Mouse (Mus musculus) liver, postnatal 0 days (tissue): Measurements from ENCODE around the gene Tmem248.

Source experiments
- CTCF ChIP-seq: sonication (generic); IDR thresholded peaks from 2 replicates; pipeline ENCODE4 v1.5.1; 2016; ENCODE audit warnings: antibody characterized with exemption, low read depth
- EP300 ChIP-seq: IDR thresholded peaks from 2 replicates; pipeline ENCODE4 v1.6.1; 2016; ENCODE audit warnings: antibody characterized with exemption, low read depth, mild to moderate bottlenecking

GRCm38 (mm10) chr5:130204560-130204959, 12.3 kb upstream of the Tmem248 start:
- no peak for TF ChIP-seq CTCF
- TF ChIP-seq EP300 = no peak
